Mouse (Mus musculus) embryo, embryonic 9.5 days (tissue): ENCODE data around the gene Cdc73.
"Not testable (repeated sequence)": the region's sequence is repeated elsewhere in the genome, so short reads cannot be mapped to it uniquely, and the experiment has no call there.

Source experiments
- DNase-seq: peaks from one replicate; pipeline ENCODE4 v3.0.0-alpha.2; 2017; ENCODE audit errors: extremely low spot score

Cdc73 gene

GRCm38 (mm10) chr1:143675734-143676361 is 26.8 kb downstream of the Cdc73 start:
- DNase-seq: no peak

DNA sequence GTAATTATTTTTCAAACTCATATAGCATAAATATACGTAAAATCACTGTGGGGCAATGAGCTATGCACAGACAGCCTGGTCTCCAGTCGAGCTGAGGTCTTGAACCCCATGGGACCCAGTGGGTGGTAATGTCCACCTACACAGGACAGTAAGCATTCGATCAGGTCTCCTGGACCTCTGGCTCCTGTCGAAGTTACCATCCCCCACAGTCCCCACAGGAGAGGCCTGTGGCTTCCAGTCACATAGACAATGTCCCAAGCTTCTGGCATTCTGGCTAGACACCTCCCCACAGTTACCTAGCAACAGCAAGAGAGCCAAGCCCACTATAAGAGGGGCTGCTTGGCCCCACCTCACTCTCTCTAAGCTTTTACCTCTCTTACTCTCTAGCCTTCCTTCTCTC is 37.9 kb downstream of the Cdc73 start:
- not testable (repeated sequence) for DNase-seq

DNA sequence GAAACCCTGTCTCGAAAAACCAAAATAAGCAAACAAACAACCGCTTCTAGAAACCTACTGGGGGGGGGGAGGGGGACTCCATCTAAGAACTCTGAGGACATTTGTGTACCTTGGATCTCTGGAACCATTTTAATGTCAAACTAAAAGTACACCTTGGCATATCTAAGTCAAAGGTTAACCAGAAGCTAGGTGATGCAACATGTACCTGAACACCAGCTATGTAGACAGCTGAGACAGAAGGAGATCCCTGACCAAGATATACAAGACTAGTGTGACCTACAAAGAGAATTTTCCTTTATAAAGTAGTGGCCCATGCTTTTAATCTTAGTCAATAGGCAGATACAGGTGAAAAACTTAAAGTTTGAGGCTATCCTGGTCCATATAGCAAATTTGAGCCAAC is 39.5 kb downstream of the Cdc73 start:
- no peak for DNase-seq

GRCm38 (mm10) chr1:143653646-143654045 is 49.0 kb downstream of the Cdc73 start:
- no peak for DNase-seq

- DNase-seq: no peak
Observed at GRCm38 (mm10) chr1:143650317-143650716, 52.4 kb downstream of the Cdc73 start.

DNA sequence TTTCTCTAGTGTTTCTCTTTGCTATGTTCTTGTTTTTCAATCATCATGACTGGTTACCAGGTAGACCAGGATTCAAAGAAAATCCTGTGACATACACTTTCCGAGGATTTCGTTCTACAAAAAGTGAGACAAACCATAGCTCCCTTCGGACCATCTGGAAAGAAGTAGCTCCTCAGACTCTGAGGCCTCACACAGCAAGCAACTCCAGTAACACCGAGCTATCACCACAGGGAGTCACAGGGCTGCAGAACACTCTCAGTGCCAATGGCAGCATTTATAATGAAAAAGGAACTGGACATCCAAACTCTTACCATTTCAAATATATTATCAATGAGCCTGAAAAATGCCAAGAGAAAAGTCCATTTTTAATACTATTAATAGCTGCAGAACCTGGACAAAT is 56.5 kb downstream of the Cdc73 start:
- no peak for DNase-seq

DNA sequence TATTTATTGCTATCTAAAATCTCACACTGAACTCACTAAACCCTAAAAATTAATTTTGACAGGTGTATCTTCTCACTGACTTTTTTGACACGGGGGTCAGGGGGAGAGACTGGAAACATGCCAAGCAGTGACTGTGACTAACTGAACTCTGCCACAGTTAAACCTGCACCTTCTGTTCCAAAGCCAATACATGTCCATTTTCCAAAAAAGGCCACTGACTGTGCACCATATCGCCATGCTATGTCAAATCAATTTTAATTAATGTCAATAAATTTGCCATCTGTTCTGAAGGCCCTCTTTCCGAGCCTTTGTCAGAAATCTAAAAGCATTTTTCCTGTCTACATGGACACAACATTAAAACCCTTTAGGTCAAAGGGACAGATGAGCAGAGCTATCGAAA is 57.3 kb downstream of the Cdc73 start:
- no peak for DNase-seq

- DNase-seq: peak; percentile 36
Observed at GRCm38 (mm10) chr1:143644221-143644620, 58.5 kb downstream of the Cdc73 start.

- no peak for DNase-seq
Observed at GRCm38 (mm10) chr1:143640650-143641407, 61.9 kb downstream of the Cdc73 start, which contains the start of gene B3galt2. Gene B3galt2, plus strand, starts transcription at chr1:143640664.

DNA sequence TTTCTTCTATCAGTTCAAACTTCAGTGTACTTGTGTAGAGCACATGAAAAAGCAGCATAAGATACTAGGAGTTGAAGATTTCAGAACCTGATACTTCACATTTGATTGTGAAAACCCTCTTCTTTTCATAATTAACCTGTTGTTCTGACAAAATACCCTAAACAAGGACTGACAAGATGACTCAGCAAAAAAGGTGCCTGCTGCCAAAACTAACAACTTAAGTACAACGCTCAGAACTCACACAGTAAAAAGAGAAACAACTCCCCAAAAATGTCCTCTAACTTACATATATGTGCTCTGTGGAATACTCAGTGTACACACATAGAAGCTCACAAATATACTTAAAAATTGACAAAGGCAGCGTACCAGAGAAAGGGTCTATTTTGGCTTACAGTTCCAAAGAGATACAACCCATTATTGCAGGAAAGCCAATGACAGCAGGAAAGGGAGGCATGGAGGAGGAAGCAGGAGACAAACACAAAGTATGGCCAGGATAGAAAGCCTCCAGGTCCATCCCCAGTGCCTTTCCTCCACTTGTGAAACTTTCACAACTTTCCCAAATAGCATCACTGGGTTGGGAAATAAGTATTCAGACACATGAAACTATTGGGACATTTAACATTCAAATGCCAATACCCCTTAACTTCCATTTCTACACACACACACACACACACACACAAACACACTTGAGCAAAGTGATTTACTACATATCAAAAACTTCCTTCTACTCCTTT is 69.7 kb downstream of the Cdc73 start:
- no peak for DNase-seq

GRCm38 (mm10) chr1:143632361-143632760 is 70.3 kb downstream of the Cdc73 start:
- DNase-seq: no peak

GRCm38 (mm10) chr1:143631337-143631736 is 71.4 kb downstream of the Cdc73 start:
- no peak for DNase-seq

GRCm38 (mm10) chr1:143622634-143623033 is 80.1 kb downstream of the Cdc73 start:
- DNase-seq: no peak

DNA sequence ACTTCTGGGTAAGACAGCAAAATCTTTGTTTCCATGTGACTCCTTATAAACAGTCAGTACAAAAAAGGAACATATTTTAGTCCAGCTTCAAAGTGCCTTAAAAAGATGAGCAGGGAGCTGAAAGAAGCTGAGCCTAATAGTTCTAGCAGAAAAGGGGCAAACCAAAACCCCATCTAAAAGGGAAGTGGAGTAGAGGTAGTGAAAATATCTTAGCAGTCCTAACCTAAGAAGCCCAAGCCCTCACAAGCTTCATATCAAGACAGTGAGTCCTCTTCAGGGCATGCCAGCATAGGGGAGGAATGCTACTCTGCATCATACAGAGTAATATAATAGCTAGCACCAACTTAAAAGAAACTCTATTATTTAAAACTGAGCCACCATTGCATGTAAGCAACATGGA is 80.8 kb downstream of the Cdc73 start:
- DNase-seq: no peak

DNA sequence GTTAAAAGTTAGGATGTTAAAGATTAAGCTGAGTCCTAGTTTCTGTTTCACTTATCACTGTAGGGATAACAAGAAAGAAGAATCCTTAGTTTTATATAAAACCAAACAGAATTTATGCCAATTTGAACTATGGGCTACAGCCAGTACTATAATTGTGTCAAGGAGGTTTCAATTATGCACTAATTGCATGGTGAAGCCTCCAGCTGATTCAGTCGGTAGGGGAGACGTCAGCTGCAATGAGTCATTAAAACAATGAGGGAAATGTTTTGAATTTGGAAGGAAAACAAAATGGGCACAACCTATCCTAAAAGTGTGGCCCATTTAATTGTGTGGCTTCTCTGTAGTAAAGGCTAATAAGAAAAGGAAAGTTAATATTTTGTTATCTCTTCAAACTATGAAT is 82.9 kb downstream of the Cdc73 start:
- no peak for DNase-seq

DNA sequence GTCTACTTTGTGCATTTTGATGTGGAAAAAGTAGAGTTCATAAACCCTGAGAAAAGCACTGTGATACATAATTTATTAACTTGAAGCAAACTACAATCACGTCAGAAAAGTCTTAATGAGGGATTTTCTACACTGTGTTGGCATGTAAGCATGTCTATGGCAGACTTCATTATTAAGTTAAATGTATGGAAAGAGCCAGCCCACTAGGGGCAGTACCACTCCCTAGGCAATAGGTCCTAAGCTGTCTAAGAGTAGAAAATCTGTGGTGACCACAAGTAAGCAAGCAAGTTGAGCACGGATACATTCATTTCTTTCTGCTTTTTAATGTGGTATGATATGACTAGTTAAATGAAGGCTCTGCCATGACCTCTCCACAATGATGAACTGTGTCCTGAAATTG is 89.8 kb downstream of the Cdc73 start:
- DNase-seq: no peak

- no peak for DNase-seq
Observed at GRCm38 (mm10) chr1:143608911-143609310, 93.8 kb downstream of the Cdc73 start.

GRCm38 (mm10) chr1:143596864-143597263 is 105.8 kb downstream of the Cdc73 start:
- no peak for DNase-seq

GRCm38 (mm10) chr1:143576824-143577543 is 125.7 kb downstream of the Cdc73 start:
- DNase-seq: no peak

DNA sequence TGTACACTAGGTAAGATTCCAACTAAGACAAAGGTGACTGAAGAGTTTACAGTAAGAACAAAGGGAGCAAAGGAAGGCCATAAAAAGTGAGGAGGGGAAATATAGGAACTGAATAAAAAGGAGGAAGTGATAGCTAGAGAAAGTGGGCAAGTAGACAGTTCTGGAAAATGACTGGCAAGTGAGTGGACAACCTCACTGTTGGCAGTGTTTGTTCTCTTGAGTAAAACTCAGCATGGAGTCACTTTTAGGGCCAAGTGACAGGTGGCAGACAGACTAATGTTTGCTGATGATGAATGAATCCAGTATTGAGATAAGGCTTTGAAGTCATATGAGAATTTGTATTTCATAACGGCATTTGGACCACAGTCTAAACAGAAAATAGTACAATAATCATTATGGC is 144.5 kb downstream of the Cdc73 start:
- no peak for DNase-seq

- DNase-seq: no peak
Observed at GRCm38 (mm10) chr1:143555533-143555932, 147.2 kb downstream of the Cdc73 start.

DNA sequence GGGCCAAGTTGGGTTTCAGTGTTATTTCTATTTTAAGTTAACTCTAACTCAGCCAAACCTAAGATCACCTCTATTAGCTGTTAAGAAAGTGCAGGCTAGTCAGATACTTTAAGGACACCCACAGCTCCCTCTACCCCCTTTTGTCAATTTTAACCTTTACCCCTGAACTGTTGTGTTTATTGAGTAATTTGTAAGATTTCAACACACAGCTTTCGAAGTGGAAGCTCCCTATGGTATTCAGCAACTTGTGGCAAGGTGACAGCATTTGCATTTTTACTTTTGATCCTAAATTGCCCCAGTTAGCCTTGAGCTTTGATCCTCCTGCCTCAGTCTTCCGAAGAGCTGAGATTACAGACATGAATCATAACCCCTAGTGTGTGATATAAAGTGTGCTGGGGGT is 148.1 kb downstream of the Cdc73 start:
- DNase-seq: no peak
